Mouse (Mus musculus): ENCODE measurements at regions not wholly inside any gene's neighbourhood (a gene's known extent, or its start where the extent isn't known, plus 50 kb on each side); places are given as distances from the start of the nearest gene placed in this dataset.

DNA sequence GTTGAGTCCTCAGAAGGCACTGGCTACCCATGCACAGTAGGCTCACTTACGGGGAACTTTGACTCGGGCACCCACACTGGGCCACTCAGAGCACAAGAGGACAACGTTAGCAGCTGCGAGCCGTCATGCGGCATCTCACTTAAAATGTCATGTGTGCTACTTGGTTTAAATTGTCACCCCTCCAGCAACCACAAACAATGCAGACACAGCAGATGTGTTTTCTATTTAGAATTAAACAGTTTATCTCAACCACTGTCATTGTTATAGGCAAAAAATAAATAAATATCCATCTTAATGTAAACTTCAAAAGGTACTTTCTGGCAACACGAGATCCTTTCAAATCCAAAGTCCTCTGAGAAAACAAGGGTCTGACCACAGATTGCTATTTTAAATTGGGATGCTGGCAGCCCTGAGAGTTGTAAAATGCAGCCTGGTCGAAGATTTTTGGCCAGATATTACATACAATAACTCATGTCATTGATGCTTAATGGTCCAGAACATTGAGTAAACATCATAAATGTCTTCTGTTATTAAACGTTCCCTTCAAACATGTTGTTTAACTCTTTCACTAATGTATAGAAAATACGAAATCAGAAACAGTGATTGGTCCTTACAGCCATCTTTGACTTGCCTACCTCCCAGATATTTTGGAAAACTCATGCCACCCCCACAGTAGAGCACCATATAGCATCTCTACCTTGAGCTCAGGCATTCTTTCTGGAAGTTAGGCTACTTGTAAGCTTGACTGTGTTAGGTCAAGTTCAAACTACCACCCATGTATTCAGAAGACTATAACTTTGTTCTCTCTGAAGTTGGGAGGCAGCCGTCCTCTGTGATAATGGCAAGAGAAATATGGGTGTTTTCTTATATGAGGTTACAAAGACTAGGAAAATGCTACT is 232.8 kb upstream of the Tcf21 start:
- no peak for DNase-seq (ENCODE audit: low read depth, low spot score)

DNA sequence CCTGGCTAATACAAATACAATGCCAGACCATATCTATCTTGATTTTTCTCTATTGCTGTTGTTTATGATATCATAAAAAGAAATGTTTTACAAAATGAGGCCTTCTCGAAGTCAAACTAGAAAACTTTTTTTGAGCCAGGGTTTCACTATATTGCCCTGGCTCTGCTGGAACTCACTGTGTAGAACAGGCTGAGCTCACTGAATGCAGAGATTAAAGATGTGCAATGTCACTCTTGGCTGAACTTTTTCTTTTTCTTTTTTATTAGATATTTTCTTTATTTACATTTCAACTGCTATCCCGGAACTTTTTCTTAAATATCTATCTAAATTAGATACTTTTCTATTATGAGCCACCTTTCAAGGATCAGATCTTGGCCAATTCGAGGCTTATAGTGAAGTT is 224.5 kb upstream of the Tcf21 start:
- DNase-seq (ENCODE audit: low read depth, low spot score): no peak

DNA sequence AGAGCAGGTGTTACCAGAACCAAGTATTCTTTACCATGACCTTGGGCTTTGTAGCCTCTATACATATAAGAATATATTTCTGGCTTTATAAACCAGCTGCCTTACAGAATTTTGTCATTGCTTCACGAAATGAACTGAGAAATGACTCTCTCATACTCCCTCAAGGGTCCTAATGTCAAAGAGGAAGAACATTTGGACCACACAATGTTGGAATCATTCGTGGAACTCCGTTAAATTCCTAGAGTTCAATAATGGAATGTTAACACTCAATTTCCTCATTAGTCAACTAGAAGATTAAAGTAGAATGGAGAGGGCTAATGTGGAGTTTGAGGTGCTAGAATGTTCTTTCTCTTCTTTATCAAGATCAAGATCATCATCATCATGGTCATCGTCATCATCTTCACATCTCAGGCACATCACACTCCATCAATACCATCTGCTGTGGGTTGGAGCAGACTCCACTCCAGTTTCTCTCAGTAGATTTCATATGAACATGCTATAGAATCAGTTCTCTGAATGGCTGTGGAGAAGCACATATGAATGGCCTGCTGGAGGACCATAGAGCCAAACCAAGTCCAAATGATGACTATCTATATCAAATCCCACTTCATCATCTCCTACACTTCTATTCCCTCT is 211.6 kb upstream of the Tcf21 start:
- no peak for DNase-seq (ENCODE audit: low read depth, low spot score)

DNA sequence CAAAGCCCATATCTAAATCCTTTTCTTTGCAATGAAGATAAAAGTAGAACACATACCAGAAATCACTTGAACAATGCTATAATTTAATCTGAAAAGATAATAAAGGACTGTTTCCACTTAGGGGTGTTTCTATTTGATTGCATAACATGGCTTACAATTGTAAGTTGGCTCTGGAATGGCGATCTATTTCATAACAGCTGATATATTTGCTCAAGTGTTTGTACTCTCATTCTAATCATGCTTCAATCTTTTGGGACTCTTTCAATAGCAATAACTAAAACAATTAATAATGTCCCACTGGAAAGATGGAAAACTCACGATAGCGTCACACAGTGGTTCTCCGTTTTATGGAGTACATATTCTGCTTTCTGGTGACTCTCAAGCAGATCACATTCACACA is 208.0 kb upstream of the Tcf21 start:
- DNase-seq (ENCODE audit: low read depth, low spot score): no peak

DNA sequence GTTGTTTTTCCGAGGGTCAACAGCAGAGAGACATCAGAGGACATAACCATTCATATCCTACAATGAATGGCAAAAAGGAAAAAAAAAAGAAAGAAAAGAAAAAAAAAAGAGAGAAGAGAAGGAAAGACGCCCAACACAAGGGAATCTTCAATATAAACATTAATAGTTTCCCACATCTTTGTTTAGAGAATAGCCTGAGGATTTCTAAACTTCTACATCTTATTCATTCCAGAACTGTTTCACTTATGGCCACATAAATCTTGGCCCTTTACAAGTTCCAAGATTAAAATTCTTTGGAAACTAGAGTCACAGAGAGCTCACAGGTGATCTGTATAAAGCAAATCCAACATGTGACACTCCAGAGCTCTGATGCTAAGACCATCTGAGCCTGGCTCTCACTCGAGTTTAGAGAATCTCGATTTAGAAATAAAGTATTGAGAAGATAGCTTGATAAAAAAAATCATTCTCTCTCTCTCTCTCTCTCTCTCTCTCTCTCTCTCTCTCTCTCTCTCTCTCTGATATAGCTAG is 197.2 kb upstream of the Tcf21 start:
- DNase-seq (ENCODE audit: low read depth, low spot score): no peak

DNA sequence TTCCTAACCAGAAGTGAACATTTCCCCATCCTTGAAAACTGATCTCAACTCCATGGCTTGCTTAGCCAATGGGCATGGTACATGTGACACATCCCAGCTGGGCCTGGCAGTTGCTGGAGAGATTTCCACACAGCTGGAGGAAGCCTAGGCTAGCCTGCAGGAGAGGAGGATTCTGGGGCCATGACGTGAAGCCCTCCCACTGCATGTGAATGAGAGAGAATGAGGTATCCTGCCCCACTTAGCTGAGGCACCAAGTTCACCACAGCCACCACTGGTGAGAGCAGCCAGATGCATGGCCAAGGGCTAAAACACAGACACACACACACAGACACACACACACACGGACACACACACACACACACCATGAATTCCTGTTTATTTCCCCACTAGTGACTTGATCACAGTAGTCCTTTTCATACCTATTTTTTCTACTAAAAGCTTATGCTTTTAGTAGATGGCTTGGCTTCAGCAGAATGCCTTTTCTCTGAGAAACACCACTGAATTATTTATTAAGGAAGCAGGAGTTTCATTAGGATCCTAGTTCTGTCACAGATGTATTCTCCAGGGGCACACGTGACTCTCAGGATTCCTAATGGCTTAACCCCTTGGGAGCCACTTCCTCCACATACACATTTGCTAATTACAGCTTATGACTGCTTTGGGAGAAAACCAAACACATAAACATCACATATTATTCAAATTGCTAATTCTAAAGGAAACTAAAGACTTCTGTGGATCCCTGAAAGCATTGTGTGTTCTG is 196.1 kb upstream of the Tcf21 start:
- DNase-seq (ENCODE audit: low read depth, low spot score): no peak

DNA sequence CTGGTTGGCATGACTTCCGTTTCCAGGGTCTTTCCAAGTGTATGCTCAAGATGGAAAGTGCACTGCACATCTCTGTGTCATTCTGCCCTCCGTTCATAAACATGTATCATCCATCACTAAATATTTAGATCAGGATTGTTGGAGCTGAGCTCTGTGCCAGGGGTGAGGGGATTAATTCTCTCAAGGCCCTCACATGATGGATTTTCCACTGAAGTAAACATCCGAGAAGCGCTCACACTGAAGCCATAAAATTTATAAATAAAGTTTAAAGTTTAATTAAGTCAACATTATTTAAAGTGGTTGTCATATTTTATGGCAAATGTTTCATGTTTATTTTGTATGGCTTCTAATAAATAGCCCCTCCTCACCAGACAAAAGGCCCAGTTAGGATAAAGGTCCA is 190.7 kb upstream of the Tcf21 start:
- no peak for DNase-seq (ENCODE audit: low read depth, low spot score)

DNA sequence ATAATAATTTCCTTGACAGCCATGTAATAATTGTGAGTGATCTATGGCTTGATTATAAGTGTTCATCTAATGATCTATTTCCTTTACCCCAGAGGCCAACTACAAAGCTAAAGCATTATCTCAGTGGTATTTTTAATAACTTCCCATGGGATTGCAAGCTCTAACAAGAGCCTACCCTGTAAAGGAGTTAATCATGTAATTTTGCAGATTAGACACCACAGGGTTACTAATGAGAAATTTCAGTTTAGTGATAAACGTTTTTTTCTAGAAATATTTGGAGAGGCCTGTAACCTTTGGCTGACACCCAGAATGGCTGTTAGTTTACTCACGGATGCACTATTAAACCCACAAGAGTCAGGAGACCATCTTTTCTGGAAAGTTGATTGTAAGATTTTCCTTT is 190.2 kb upstream of the Tcf21 start:
- no peak for DNase-seq (ENCODE audit: low read depth, low spot score)

DNA sequence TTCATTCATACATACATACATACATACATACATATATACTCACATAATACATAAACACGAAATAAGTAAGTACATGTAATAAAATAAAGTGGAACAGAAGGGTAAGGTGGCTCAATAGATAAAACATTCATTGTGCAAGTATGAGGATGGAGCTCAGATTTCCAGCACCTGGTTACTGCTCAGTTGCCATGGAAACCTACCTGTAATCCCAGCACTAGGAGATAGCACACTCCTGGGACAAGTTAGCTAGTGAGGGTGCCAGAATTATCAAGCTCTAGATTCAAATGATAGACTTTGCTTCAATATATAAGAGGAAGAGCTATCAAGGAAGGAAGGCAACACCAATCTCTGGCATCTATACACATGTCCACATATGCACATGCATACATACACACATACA is 184.8 kb upstream of the Tcf21 start:
- DNase-seq (ENCODE audit: low read depth, low spot score): no peak

DNA sequence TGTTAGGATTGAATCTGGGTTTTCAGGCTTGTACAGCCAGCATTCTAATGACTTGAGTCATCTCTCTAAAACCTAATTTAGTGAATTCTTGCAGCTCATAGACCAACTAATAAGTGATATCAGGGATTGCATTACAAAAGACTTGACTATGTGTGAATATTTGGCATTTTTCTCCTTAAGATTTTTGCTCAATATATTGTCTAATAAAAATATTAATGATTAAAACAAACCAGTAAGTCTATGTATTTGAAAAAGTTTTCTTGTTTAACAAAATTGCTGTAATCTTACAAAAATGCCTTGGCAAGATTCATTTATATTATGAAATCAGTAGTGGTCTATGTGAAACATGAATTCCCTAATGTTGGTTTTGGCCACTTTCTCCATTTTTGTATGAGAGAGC is 183.7 kb upstream of the Tcf21 start:
- DNase-seq (ENCODE audit: low read depth, low spot score): no peak

DNA sequence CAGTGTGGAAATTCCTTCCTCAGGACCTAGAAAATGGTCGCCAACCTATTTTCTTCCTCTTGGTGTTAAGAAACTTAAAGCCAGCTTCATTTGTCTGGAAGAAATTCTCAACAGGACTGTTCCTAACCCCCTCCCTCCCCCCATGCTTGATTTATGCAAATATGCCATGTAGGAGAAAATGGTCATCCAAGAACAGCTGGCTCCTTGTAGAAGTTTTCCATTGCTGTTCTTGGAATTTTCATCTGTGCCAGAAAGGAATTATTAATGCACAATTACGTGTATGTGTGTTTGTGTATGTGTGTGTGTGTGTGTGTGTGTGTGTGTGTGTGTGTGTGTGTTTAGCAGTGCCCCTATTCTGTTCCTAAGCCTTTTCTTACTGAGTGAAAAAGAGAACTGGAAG is 178.6 kb upstream of the Tcf21 start:
- no peak for DNase-seq (ENCODE audit: low read depth, low spot score)

DNA sequence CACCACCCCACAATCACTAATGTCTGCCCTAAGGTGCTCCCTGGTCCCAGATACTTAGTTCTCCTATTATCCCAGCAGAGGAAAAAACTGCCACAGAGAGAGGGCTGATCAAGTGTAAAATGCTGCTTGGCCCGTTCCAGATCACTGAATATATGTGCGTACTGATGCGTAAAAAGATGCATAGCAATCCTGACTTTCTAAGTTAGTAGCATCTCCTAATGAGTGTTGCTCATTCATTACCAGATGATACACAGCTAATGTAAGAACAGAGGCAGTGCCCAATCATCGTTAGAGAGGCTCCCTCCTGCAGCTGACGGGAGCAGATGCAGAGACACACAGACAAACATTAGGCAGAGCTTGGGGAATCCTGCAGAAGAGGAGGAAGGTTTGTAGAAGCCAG is 177.6 kb upstream of the Tcf21 start:
- DNase-seq (ENCODE audit: low read depth, low spot score): no peak

DNA sequence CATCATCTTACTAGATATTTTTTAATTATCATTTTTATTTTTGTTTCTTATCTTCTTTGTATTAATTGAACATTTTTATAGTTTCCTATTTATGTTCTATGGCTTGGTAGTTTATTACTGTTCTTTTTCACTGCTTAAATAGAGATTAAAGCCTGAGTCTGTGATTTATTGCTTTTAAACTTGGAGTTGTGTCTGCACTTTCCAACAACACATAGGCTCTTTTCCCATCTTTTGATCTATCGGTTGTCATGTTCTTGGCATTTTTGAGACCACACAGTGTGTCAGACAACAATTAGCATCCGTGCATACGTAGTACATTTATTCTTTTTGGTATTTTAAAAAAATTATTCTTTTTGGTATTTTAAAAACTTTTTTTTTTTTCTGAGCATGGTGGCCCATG is 173.2 kb upstream of the Tcf21 start:
- DNase-seq (ENCODE audit: low read depth, low spot score): no peak

DNA sequence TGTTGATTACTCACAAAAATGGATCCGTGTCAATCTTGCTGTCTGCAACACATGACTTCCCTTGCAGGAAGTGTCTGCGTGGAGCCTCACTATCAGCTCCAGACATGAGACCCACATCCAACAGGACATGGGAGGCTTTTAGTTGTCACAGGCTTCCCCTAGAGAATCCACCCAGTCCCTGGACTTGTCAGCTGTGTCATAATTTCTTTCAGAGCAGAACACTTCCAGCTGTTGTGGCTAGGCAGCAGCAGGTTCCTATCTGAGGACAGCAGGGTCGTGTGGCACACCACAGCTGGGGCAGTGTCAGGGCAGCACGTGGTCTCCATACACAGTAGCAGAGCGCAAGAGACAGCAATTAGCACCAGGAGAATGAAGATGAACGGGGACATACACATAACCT is 161.8 kb upstream of the Tcf21 start:
- DNase-seq (ENCODE audit: low read depth, low spot score): no peak

DNA sequence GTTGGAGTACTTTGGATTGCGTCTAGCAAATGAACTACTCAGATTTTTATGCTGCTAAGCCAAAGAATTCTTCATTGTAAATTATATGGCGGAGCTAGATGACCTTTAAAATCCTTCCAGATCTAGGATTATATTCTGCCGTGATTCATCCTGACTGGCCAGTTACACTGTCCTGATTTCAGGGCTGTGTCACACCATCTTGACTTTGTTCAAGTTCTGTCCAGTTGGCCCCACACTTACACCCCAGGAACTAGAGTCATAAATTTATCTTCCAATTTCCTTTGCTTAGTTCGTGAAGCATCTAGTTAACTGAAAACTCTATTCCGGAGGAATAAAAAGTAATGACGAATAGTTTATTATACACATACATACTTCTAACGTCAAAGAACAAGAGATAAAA is 158.5 kb upstream of the Tcf21 start:
- no peak for DNase-seq (ENCODE audit: low read depth, low spot score)

DNA sequence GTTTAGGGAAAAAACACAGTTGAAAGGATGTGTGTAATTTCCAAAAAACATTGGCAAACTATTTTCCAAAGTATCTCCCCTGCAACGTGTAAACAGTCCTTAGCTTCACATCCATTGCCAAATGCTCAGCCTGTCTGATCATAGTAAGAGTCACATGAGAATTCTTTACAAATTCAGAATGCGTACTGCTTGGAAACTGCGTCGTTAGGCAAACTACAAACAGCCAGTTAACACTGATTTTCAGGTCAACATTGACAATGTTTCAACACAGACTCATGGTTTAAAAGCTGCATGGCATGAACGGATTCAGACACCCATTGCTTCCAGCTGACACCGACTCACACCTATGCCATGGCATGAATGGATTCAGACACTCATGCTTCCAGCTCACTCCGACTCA is 137.0 kb upstream of the Tcf21 start:
- DNase-seq (ENCODE audit: low read depth, low spot score): no peak

DNA sequence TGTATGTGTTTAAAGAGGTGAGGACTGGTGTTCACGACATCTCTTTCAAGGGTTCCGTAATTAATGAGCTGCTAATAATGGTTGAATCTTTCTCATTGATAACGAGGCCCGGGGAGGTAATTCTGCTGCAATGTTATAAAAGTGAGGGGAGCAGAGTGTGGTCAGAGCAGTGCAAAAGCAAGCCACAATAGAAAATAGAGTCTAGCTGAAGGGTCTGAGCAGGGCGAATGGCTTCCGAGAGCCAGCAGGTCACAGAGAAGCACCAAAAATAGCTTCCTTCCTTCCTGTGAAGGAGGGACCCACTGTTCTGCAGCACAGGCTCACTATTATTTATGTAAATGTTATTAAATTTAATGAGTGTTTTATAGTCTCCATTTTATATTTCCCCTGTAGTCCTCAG is 133.3 kb upstream of the Tcf21 start:
- DNase-seq (ENCODE audit: low read depth, low spot score): no peak

DNA sequence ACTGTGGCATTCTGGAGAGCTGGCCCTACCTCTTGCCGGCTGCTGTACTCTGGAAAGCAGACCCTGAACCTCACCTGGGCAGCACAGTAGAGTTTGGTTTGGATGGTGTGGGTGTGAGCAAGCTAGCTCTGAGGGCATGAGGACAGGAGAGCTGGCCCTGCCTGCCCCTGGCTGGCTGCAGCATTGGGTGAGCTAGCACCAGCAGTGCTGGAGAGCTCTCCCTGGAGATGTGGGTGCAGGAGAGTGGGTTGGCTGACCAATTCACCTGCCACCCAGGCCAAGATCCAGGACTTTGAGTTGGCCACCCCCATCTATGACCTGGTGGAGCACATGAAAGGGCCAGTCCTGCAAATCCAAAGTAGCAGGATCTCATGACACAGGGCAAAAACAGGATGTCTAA is 124.3 kb upstream of the Tcf21 start:
- DNase-seq (ENCODE audit: low read depth, low spot score): no peak

DNA sequence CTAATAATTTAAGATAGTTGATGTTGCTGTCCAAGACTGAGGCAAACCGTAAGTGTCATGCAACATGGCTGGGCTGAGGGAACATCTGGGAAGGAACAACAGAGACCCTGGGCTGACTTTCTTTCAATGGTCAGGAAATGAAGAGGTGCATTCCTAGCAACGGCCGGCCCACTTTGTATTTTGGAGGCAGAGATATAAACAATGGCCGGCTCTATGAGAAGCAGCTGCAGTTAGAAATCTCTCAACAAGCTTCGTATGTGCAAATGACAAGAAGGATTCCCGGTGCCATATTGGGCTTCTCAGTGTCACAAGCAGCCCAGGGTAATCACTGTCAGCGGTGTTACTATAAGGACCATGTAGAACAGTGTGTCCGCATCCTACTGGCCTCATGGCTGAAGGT is 108.0 kb upstream of the Tcf21 start:
- DNase-seq (ENCODE audit: low read depth, low spot score): no peak

DNA sequence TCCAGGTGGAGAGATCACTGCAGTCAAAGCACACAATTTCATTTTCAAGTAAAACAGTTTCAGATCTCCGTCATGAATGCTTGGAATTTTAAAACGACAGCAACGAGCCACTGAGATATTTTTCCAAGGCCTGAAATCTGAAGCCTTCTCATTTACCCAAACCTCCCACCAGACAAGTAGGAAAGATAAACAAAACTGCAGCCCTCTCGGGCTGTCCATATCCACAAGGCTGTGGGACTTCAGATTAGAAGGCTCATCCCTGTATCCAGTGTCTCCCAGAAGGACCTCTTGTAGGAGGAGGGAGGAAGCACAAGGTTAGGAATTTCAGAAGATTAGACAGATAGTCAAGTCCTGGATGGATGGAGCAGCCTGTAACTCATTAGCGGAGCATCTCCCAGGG is 106.1 kb upstream of the Tcf21 start:
- DNase-seq (ENCODE audit: low read depth, low spot score): no peak

DNA sequence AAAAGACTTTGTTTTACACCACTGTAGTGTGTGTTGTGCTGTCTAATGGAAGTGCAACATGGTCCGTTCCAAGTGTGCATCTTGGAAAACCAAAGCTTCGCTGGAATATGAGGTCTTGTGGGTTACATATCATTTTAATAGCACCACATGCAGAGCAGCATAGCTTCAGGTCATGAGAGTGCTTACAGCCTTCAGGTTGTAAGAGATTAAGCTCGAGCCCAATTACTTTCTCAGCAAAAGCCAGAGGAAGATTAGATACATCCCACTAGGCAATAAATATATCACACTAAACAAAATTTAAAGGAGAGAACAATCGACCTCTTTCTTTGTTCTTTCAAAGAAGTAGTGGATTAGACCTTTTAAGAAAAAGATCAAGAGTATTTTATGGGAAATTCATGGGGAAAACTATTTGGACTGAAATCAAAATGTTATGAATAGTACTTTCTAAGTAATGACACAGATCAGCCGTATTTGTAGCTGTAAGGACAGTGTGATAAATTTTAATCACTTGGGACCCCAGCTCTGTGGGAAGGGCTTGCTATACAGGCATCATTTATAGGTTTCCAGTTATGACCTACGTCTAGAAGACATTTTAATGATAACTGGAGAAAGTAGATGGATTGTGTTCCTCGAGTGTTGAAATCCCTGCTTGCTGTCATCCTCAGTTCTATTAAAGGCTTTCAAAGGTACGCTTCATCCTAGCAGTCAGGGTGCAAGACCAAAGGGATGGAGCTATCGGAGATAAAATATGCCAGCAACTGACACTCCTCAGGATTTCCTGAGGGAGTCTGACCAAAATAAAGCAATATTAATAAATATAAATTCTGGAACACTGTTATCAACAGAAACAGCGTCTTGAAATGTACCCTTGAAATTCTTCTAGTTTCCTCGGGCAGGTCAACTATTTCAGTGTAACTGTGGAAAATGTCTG is 101.3 kb upstream of the Tcf21 start:
- DNase-seq (ENCODE audit: low read depth, low spot score): no peak

Data from 3T3-L1 (cell line).